Mouse (Mus musculus) kidney, postnatal 0 days (tissue): ENCODE results near the gene Enpep. TPM values are rescaled to one million over a fixed set of nuclear protein-coding genes. Genes with fewer than 3 reads are reported as not detected.
A peak's percentile ranks its signal among the peaks of the same experiment; 100 is the strongest.

ENCODE experiments used
- ATAC-seq: fragments of 200-750 bp; cut with Nextera tagmentation; replicated peaks from 2 replicates; pipeline ENCODE4 v1.8.0; 2017; ENCODE audit warnings: low read depth, moderate number of reproducible peaks, moderate TSS enrichment, moderate library complexity; ENCODE audit not compliant: low FRiP score
- DNase-seq: peaks from one replicate; pipeline ENCODE4 v3.0.0-alpha.2; 2016; ENCODE audit warnings: low spot score
- H3K27ac ChIP-seq: fragments of 300-500 bp; sonication (generic); 2 replicates; pipeline ENCODE4 v1.5.1; 2014; ENCODE audit warnings: mild to moderate bottlenecking
- H3K27me3 ChIP-seq: fragments of 300-500 bp; sonication (generic); 2 replicates; pipeline ENCODE4 v1.6.1; 2014; ENCODE audit warnings: low read length, mixed read lengths; ENCODE audit not compliant: insufficient read depth
- H3K36me3 ChIP-seq: fragments of 300-500 bp; sonication (generic); 2 replicates; pipeline ENCODE4 v1.6.1; 2014; ENCODE audit warnings: low read length, mixed read lengths; ENCODE audit not compliant: insufficient read depth
- H3K4me1 ChIP-seq: fragments of 300-500 bp; sonication (generic); replicated peaks from 2 replicates; pipeline ENCODE4 v1.6.1; 2014; ENCODE audit warnings: antibody characterized with exemption, low read length, mixed read lengths; ENCODE audit not compliant: insufficient read depth
- H3K4me2 ChIP-seq: fragments of 300-500 bp; sonication (generic); 2 replicates; pipeline ENCODE4 v1.6.1; 2014; ENCODE audit warnings: mild to moderate bottlenecking, low read length, moderate library complexity, mixed read lengths
- H3K4me3 ChIP-seq: fragments of 300-500 bp; sonication (generic); replicated peaks from 2 replicates; pipeline ENCODE4 v1.5.1; 2014; ENCODE audit warnings: low read depth, low read length
- H3K9ac ChIP-seq: fragments of 300-500 bp; sonication (generic); 2 replicates; pipeline ENCODE4 v1.6.1; 2014; ENCODE audit warnings: low read depth, low read length
- H3K9me3 ChIP-seq: fragments of 300-500 bp; sonication (generic); replicated peaks from 2 replicates; pipeline ENCODE4 v1.6.1; 2016; ENCODE audit warnings: low read length, inconsistent platforms, mixed read lengths
- CTCF ChIP-seq: IDR thresholded peaks from 2 replicates; pipeline ENCODE4 v1.5.1; 2016; ENCODE audit warnings: antibody characterized with exemption, low read depth, mild to moderate bottlenecking, moderate library complexity
- WGBS: fragments of 180-500 bp; shearing (Covaris S2); extraction: QIAGEN DNeasy Blood & Tissue Kit; methylation state at CpG from one replicate; pipeline ENCODE4 v1.1.7; 2014; 5-methylcytosine and 5-hydroxymethylcytosine counted together
- polyA plus RNA-seq: library from polyadenylated mRNA; unstranded; fragments of >200 nt; fragmentation: Nextera tagmentation; extraction: Ambion mirVana; gene quantifications from 2 replicates; pipeline ENCODE4 v1.2.1, GENCODE M21; 2015

The Enpep gene
- polyA plus RNA-seq, 1 experiment from 2014 or later, result 108 TPM

DNA sequence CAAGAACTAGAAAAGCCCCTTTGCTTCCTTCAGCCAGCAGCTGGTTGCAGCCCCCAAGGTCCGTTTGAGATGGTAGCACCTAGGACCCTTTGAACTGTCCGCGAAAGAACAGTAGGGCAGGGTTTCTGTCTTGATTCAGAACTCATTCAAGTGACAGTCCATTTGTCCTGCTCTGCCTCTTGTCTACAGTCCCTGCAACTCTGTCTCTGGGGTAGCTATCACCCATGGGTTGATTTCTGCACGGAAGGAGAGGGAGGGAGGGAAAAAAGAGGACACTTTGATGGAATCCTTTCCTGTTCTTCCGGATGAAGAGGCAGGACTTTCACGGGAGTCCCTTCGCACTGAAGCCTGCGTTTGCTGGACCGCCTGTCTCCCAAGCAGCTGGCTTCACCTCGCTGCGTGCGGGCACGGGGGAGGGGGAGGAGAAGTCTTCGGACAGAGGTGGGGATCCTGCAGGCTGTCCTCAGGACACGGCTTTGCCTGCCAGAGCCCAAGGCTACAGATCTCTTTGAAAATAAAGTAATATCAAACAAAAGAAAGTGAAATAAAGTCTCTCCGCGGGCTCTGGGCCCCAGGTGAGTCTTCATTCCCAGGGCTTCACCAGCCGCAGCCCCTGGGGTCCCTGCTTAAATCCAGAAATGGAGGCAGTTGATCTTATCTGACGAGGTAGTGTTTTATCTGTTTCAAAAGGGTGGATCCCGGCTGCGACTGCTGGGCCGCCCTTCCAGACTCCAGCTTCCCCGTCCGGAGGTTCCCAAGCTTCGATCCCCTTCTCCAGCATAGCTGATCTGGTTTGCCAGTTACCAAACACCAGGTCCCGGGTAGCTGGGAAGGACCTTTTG, 108.3 kb downstream of the Enpep start:
- Histone ChIP-seq H3K27me3 (peaks cover 68% of the 10 kb centered on the region), H3K4me2 (peak overlapping the region; percentile 33), H3K4me1 (no peaks in the 10 kb centered on the region), H3K4me3 (peak overlapping the region; percentile 13), H3K27ac (peak overlapping the region; percentile 60; the same call in 1 of the 2 replicates), H3K9ac (peak overlapping the region; percentile 23; the same call in 1 of the 2 replicates), H3K9me3 (no peaks in the 10 kb centered on the region), H3K36me3 (no peaks in the 10 kb centered on the region)
- TF ChIP-seq CTCF, result no peak
- DNase-seq (no peak), ATAC-seq (no peak)
- WGBS, result under 1% methylated on average over 26 of the region's 26 CpGs

DNA sequence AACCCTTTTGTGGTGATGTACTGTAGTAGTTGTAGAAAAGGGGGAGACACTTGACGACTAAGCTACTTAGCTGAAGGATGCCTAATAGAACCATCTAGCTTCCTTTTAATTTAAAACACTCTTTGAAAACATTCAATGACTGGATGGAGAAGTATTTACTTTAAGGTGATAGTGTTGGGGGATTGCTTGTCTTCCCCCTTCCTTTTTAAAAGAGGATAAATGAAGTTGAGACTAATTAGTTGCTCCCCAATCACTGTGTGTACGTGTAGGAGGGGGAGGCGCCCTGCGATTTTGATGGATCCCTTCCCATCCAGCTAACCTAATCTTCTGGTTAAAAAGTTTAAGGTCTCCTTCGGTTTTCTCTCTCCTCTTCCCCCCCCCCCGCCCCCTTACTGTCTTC, 109.1 kb downstream of the Enpep start:
- under 1% methylated on average over 5 of the region's 6 CpGs for WGBS
- peak overlapping the region; percentile 33 for H3K4me2 ChIP-seq
- no peak for TF ChIP-seq CTCF
- no peaks in the 10 kb centered on the region for H3K4me1 ChIP-seq
- peak overlapping the region; percentile 13; the same call in 1 of the 2 replicates for H3K4me3 ChIP-seq
- no peak overlapping the region for H3K27ac ChIP-seq
- DNase-seq (no peak), ATAC-seq (no peak)
- peaks cover 71% of the 10 kb centered on the region for H3K27me3 ChIP-seq
- H3K9me3 ChIP-seq, result no peaks in the 10 kb centered on the region
- H3K36me3 ChIP-seq, result no peaks in the 10 kb centered on the region
- H3K9ac ChIP-seq, result no peak overlapping the region

DNA sequence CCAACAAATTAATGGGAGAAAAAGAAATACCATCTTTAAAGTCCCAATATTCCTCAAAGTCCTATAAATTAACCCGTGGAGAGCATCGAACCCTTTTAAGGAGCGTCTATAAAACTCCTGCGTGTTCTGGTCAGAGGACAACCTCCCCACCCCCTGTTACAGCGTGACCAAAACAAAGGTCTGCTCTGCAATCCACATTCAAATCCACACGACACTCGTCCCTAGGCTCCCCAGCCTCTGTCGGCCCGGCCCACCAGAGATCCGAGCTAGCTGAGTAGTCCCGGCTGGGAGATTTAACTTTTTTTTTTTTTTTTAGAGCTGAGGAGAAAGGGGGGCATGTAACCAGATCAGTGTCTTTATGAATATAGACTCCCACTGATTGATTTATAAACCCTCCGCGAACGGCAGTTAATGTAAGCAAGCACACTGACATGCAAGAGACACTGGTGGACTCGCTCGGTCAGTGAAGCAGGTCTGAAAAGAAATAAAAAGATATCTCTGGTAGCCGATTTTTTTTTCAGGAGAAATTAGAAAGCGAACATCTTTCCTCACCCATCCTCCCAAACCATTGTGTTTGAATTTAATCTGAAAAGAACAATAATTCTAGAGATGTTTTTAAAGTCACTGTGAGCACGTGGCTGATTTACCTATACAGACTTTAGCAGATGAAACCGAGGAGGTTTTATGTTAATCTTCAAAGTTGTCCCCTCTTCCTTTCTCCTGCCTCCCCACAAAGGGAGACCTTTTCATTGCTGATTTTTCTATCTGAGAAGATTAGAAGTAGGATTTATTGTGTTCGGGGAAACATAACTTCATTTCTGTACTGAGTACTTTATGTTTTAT, 109.9 kb downstream of the Enpep start:
- DNase-seq (no peak), ATAC-seq (no peak)
- H3K27me3 ChIP-seq, result peaks cover 72% of the 10 kb centered on the region
- no peaks in the 10 kb centered on the region for H3K36me3 ChIP-seq
- 0 out of 2 replicates have a peak, but pooled peaks cover 4% of the 10 kb centered on the region for H3K4me1 ChIP-seq
- no peak overlapping the region for H3K27ac ChIP-seq
- no peak overlapping the region for H3K9ac ChIP-seq
- peak overlapping the region; percentile 17; the same call in 1 of the 2 replicates for H3K4me3 ChIP-seq
- 2% methylated on average over 21 of the region's 21 CpGs for WGBS
- H3K9me3 ChIP-seq, result no peaks in the 10 kb centered on the region
- TF ChIP-seq CTCF, result no peak
- peak overlapping the region; percentile 33 for H3K4me2 ChIP-seq

DNA sequence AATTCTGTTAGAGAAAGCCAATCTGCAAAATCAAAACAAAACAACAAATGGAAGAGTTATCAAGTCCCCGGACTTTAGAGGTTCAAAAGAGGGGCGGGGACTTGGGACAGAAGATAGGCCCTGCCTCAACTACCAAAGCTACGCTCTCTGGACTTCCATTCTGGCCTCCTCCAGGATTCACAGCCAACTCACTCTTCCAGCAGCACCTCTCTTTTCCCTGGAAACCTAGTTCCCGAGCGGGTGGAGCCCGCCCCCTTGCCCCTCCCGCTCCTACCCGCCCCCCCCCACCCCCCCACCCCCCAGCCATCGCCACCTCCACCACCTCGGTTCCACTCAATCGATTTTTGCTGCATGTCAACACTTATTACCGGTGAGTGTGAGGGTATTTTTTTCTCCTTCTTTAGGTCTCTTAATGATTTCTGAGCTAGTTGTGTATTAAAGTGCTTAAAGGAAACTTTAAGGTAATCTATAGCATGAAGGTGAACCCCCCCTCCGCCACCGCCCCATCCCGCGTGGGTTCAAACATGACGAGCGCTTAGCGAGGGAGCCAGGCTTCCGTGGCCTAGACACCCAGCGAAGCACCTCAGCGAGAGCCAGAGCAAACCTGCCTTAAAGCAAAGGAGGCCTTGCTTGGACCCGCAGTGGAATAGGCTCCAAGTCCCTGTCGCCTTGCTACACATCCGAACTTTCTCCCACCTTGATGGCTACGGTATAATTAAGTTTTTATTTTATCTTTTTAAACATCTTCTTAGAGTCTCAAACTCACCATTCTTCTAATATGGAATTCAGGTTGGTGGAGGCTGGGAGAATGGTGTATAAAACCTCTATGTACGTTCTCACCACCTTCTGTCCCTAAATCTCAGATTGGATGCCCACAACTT, 110.9 kb downstream of the Enpep start:
- H3K36me3 ChIP-seq, result no peaks in the 10 kb centered on the region
- 9% methylated on average over 26 of the region's 27 CpGs for WGBS
- no peaks in the 10 kb centered on the region for H3K9me3 ChIP-seq
- peak overlapping the region; percentile 33 for H3K4me2 ChIP-seq
- TF ChIP-seq CTCF, result no peak
- ATAC-seq (peak; percentile 10; the same call in 1 of the 2 replicates), DNase-seq (no peak)
- H3K9ac ChIP-seq, result no peak overlapping the region
- H3K4me1 ChIP-seq, result 0 out of 2 replicates have a peak, but pooled peaks cover 4% of the 10 kb centered on the region
- peak overlapping the region; percentile 64 for H3K27ac ChIP-seq
- H3K4me3 ChIP-seq, result no peak overlapping the region; the same call in 1 of the 2 replicates
- H3K27me3 ChIP-seq, result peaks cover 71% of the 10 kb centered on the region

DNA sequence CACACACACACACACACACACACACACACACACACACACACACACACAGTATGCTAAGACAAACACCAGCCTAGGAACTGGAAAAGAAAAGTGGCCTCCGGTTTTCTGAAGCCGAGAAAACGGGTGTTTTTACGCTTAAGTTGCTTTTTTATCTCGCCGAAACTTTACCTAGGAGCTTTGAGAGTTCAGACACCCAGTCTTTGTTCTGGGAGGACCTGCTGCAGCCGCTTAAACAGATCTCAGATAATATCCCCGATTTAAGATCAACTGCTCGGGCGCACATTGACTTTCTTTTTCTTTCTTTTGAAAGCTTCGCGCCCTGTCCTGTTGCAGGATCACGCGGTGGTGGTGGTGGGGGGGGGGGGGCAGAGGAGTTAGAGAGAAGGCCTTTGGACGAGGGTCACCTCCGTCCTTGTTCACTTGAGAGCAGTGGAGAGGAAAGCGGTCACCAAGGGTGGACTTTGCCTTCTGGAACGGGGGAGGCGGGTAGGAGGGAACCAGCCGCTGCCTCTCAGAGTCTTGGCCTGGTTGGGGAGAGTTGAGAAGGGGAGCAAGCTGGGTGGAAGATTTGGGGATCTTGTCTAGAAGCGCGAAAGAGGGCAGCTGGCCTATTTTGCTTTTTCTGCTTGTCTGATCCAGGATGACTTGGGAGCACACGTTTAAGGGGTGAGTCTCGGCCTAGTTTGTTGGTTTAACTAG, 111.7 kb downstream of the Enpep start:
- no peak overlapping the region for H3K4me3 ChIP-seq
- DNase-seq, result peak; percentile 51

More for the DNA sequence above, 111.7 kb downstream of the Enpep start:
- peaks cover 65% of the 10 kb centered on the region for H3K27me3 ChIP-seq
- H3K4me1 ChIP-seq, result 0 out of 2 replicates have a peak, but pooled peaks cover 4% of the 10 kb centered on the region
- TF ChIP-seq CTCF, result no peak
- H3K27ac ChIP-seq, result peak overlapping the region; percentile 64
- H3K9ac ChIP-seq, result no peak overlapping the region
- peak overlapping the region; percentile 2; the same call in 1 of the 2 replicates for H3K4me2 ChIP-seq
- no peaks in the 10 kb centered on the region for H3K36me3 ChIP-seq
- H3K9me3 ChIP-seq, result no peaks in the 10 kb centered on the region
- peak; percentile 64 for ATAC-seq
- 6% methylated on average over 24 of the region's 24 CpGs for WGBS
